Mouse (Mus musculus) cerebellum, postnatal 10 days (tissue): Measurements from ENCODE around the gene Gm9376.

Experiments
- DNase-seq, 2 experiments: peaks; one replicate each; pipeline ENCODE4 v3.0.0; 2021; ENCODE audit warnings: mixed read lengths in 2 of 2

The Gm9376 gene

DNA sequence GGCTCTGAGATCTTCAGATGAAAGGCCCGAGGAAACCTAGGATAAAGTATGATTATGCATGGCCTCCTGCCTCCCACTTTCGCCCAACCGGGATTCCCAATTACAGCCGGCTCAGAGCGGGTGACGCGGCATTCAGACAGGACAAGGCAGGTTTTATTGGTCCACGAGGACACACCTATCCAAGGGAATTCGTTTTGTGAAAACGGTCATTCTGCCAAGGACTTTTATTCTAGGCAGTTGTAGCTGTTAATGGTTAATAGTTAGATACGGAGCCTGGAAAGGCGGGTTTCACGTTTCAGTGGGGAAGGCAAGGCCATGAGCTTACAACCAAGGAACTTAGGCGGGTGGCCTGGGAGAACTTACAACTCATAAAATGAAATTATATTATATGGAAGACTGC, 16.2 kb downstream of the Gm9376 start:
- DNase-seq = no peak

- no peak for DNase-seq
Observed at GRCm38 (mm10) chr14:118286096-118286495, 19.3 kb downstream of the Gm9376 start.

- DNase-seq = peak in 1 of 2 experiments; percentile 10
Observed at GRCm38 (mm10) chr14:118289133-118289532, 22.4 kb downstream of the Gm9376 start.

DNA sequence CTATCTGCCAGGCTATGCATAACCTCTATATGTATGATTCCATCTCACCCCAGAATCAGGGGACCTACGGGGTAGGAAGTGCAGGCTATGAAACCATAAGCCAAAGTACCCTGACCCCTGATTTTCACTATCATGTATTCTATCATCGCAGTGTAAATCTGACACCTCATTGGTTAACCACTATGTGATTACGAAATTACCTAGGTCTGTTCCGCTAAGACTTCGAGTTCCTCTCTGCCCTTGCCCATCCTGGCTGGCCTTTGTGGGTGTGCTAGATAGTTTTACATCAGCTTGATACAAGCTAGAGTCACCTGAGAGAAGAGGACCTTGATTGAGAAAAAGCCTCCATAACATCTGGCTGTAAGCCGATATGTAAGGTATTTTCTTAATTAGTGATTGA, 23.2 kb downstream of the Gm9376 start:
- DNase-seq = no peak

DNA sequence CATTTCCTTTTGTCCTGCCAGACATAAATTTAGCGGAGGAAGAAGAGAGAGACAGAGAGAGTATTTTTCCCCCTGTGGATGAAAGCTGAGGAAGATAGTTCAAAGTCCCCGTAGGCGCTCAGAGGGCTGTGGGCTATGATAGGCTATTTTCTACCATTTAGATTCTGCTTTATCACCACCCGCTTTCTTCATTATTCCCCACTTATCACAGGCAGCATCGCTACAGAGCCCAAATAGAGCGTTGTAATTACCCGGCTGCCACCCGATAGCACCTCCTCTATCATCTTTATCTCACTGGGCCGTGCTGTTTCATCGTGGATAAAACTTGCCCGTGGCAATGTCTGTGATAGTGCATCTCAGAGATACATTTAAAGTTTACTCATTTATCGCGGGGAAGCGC, 35.8 kb downstream of the Gm9376 start:
- no peak for DNase-seq

- DNase-seq = no peak
Observed at GRCm38 (mm10) chr14:118304560-118304959, 37.8 kb downstream of the Gm9376 start.

GRCm38 (mm10) chr14:118305951-118306350, 39.2 kb downstream of the Gm9376 start:
- peak; percentile 58 to 80 for DNase-seq

DNA sequence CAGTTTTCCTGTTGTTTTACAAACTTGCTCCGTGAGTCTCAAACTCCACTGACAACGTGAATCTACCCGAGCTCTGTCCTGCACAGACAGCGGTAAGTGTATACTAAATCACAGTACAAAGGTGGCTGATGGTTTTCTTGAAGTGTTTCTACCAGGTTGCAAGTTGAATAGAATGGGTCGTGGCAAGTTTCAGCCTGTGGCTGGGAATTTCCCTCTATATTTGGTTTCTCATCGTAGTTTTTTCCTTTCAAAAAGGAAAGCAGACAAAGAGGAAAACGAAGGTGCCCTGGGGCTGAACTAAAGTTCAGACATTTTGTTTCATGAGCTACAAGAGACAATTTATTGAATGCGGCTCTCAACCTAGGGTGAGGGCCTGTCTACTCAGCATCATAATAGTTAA, 40.3 kb downstream of the Gm9376 start:
- DNase-seq = no peak

DNA sequence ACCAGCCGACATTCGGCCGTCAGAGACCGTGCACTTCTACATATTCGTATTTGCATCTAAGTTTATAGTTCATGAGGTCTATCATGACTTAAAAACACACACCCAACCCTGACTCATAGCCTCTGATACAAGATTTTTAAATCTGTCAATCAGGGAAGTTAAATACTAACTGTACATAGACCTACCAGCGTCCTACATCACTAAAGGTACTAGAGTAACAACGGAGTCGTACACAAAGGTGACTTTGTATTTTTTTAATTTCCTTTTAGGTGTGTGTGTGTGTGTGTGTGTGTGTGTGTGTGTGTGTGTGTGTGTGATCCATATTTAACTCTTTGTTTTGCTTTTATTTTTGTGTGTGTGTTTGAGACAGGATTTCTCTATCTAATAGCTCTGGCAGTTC, 44.9 kb downstream of the Gm9376 start:
- DNase-seq = no peak

DNA sequence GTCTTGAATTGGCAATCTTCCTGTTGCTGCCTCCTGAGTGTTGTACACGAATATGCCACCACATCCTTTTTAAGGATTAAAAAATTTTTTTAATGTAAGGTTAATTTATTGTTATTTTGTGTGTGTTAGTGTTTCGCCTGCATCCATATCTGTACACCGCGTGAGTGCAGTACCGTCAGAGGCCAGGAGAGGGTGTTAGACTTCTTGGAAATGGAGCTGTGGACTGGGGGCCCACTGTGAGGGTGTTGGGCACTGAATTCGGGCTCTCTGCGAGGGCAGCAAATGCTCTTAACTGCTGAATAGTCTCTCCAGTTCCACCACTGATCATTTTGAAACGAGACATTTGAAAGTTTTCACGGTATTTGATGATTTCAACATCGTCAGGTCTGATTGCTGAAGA, 45.9 kb downstream of the Gm9376 start:
- DNase-seq = no peak

DNA sequence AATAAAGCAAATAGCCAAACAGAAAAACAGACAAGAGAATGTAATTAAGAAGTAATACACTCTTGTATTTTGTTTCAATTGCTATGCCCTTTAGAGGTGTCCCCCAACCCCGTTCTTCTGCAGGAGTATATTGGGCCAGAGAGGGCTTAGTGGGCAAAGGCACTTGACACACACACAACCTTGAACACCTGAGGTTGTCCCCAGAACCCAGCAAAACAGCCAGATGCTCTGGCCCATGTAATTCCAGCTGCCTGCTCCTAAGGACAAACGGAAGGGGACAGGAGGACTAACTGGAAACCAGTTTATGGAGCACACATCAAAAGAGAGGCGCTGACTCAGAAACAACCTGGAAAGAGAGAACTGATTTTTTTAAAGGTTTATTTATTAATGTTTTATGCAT, 47.2 kb downstream of the Gm9376 start:
- no peak for DNase-seq

GRCm38 (mm10) chr14:118317260-118317659, 50.5 kb downstream of the Gm9376 start:
- DNase-seq = peak; percentile 72 to 81
